Mouse (Mus musculus): ENCODE measurements around the gene Prdm1.

GRCm38 (mm10) chr10:44409054-44409453 is 119.2 kb downstream of the Prdm1 start:
- TF ChIP-seq CTCF (IDR thresholded peaks at IDR 0.05; ENCODE audit: borderline replicate concordance, control insufficient read depth, extremely low read depth, insufficient read depth, low read length, poor library complexity) = no peak
- TF ChIP-seq POLR2A (IDR thresholded peaks at IDR 0.05; ENCODE audit: control insufficient read depth, extremely low read depth, insufficient read depth, low read length, poor library complexity) = no peak

Data from thymus, adult 2 months (tissue).